ENCODE assay signal across 8 mouse cellular contexts in genomic region chr7:28945416-28946270, GRCm38 (mm10). TPM values are rescaled to one million over a fixed set of nuclear protein-coding genes. Genes with fewer than 3 reads are reported as not detected.
DNase-seq lines count a peak whose midpoint lies in the region; ATAC-seq lines count a peak whose summit lies in the region.

No protein-coding gene starts in this region.

- H3K36me3 ChIP-seq in megakaryocyte, embryonic 14.5 days (replicated peaks; ENCODE audit: low read length), result peaks cover 80% of the 10 kb centered on the region
- H3K36me3 ChIP-seq in limb, embryonic 12.5 days, result peaks cover 24% of the 10 kb centered on the region; the same call in 1 of the 2 replicates
- peaks cover 11% of the 10 kb centered on the region for H3K36me3 ChIP-seq in neural tube, embryonic 12.5 days

- no peaks in the 10 kb centered on the region for H3K27me3 ChIP-seq in megakaryocyte, embryonic 14.5 days (replicated peaks)
- H3K27me3 ChIP-seq in limb, embryonic 12.5 days, result no peaks in the 10 kb centered on the region
- H3K27me3 ChIP-seq in neural tube, embryonic 12.5 days (replicated peaks), result no peaks in the 10 kb centered on the region

- no peaks in the 10 kb centered on the region for H3K9me3 ChIP-seq in megakaryocyte, embryonic 14.5 days
- no peaks in the 10 kb centered on the region for H3K9me3 ChIP-seq in limb, embryonic 12.5 days
- H3K9me3 ChIP-seq in neural tube, embryonic 12.5 days, result no peaks in the 10 kb centered on the region

- intact Hi-C loops in left cerebral cortex, postnatal 14 days (cut with DNase I), result no loop called here

- H3K4me1 ChIP-seq in megakaryocyte, embryonic 14.5 days, result peaks cover 99% of the 10 kb centered on the region
- peaks cover 84% of the 10 kb centered on the region for H3K4me1 ChIP-seq in limb, embryonic 12.5 days (replicated peaks)
- H3K4me1 ChIP-seq in neural tube, embryonic 12.5 days, result peaks cover 29% of the 10 kb centered on the region

- WGBS in limb, embryonic 12.5 days, result 8% methylated on average over 10 of the region's 10 CpGs
- WGBS in neural tube, embryonic 12.5 days, result 43% methylated on average over 10 of the region's 10 CpGs

- peak overlapping the region; percentile 77 for H3K4me3 ChIP-seq in megakaryocyte, embryonic 14.5 days (replicated peaks)
- H3K4me3 ChIP-seq in limb, embryonic 12.5 days (replicated peaks), result 0 out of 2 replicates have a peak overlapping the region, but pooled peaks have one; percentile 6
- no peak overlapping the region for H3K4me3 ChIP-seq in neural tube, embryonic 12.5 days

- DNase-seq in forelimb bud, embryonic 11.5 days (ENCODE audit: low read depth, low spot score), result peak; percentile 55
- no peak for DNase-seq in left cerebral cortex, postnatal 14 days (ENCODE audit: low spot score in 2 of 2)
- no peak for DNase-seq in layer of hippocampus, adult 11-12 months (ENCODE audit: low spot score)

- H3K27ac ChIP-seq in limb, embryonic 12.5 days, result peak overlapping the region; percentile 97
- H3K27ac ChIP-seq in neural tube, embryonic 12.5 days, result peak overlapping the region; percentile 10; the same call in 1 of the 2 replicates

- H3K4me2 ChIP-seq in limb, embryonic 12.5 days, result peak overlapping the region; percentile 39
- 0 out of 2 replicates have a peak overlapping the region, but pooled peaks have one; percentile 5 for H3K4me2 ChIP-seq in neural tube, embryonic 12.5 days (replicated peaks)

- peak overlapping the region; percentile 13; the same call in 1 of the 2 replicates for H3K9ac ChIP-seq in limb, embryonic 12.5 days (replicated peaks)
- H3K9ac ChIP-seq in neural tube, embryonic 12.5 days, result 0 out of 2 replicates have a peak overlapping the region, but pooled peaks have one; percentile 5

- no peak for ATAC-seq in megakaryocyte, adult 5-6 weeks (ENCODE audit: poor library complexity, severe bottlenecking)
- peak; percentile 80 for ATAC-seq in limb, embryonic 12.5 days (ENCODE audit: insufficient number of reproducible peaks, insufficient read depth, low FRiP score, low TSS enrichment, low read depth)
- ATAC-seq in neural tube, embryonic 12.5 days (ENCODE audit: low FRiP score, low read depth), result no peak
- ATAC-seq in cerebellum, adult (ENCODE audit: insufficient number of reproducible peaks, low FRiP score, low TSS enrichment), result no peak

RNA-seq across cellular contexts. Expression of gene Actn4, which starts 16.5 kb away (rescaled TPM):
- 517 and 590 TPM in 2 replicates for polyA plus RNA-seq in megakaryocyte, embryonic 14.5 days (2012; ENCODE audit: insufficient read depth, low replicate concordance)
- total RNA-seq in megakaryocyte, adult 5-6 weeks (2015), result 82.5 and 87.8 TPM in 2 replicates
- total RNA-seq in megakaryocyte, adult 5-6 weeks (2017), result 44.7 and 55.1 TPM in 2 replicates
- 269 and 283 TPM in 2 replicates for polyA plus RNA-seq in limb, embryonic 12.5 days (2016; fragmentation: Nextera tagmentation; extraction: Ambion mirVana)
- 186 and 192 TPM in 2 replicates for polyA plus RNA-seq in neural tube, embryonic 12.5 days (2016; fragmentation: Nextera tagmentation; extraction: Ambion mirVana)
- 100 to 1,000 TPM; 177 to 205 TPM for total RNA-seq in left cerebral cortex, postnatal 14 days (2021)

RNA-seq across cellular contexts. Expression of gene Eif3k, which starts 36.0 kb away (rescaled TPM):
- polyA plus RNA-seq in megakaryocyte, embryonic 14.5 days (2012; ENCODE audit: insufficient read depth, low replicate concordance), result 143 and 185 TPM in 2 replicates
- 216 and 241 TPM in 2 replicates for total RNA-seq in megakaryocyte, adult 5-6 weeks (2015)
- total RNA-seq in megakaryocyte, adult 5-6 weeks (2017), result 340 and 348 TPM in 2 replicates
- polyA plus RNA-seq in limb, embryonic 12.5 days (2016; fragmentation: Nextera tagmentation; extraction: Ambion mirVana), result 438 and 440 TPM in 2 replicates
- polyA plus RNA-seq in neural tube, embryonic 12.5 days (2016; fragmentation: Nextera tagmentation; extraction: Ambion mirVana), result 327 and 336 TPM in 2 replicates
- 100 to 1,000 TPM; 163 to 174 TPM for total RNA-seq in left cerebral cortex, postnatal 14 days (2021)

RNA-seq across cellular contexts. Expression of gene Map4k1, which starts 36.2 kb away (rescaled TPM):
- polyA plus RNA-seq in megakaryocyte, embryonic 14.5 days (2012; ENCODE audit: insufficient read depth, low replicate concordance), result 270 and 353 TPM in 2 replicates
- total RNA-seq in megakaryocyte, adult 5-6 weeks (2015), result 53.8 and 54.4 TPM in 2 replicates
- total RNA-seq in megakaryocyte, adult 5-6 weeks (2017), result 44.2 and 60.4 TPM in 2 replicates
- 10.9 and 11.9 TPM in 2 replicates for polyA plus RNA-seq in limb, embryonic 12.5 days (2016; fragmentation: Nextera tagmentation; extraction: Ambion mirVana)
- 5.5 and 6.2 TPM in 2 replicates for polyA plus RNA-seq in neural tube, embryonic 12.5 days (2016; fragmentation: Nextera tagmentation; extraction: Ambion mirVana)
- 1 to 10 TPM; 2.0 to 3.7 TPM for total RNA-seq in left cerebral cortex, postnatal 14 days (2021)

Comparison
In these comparisons a context has a peak if more than half of its experiments do, and no peak if none do; other contexts are left out.
1. RNA of gene Map4k1, which starts 36.2 kb away (polyA plus RNA-seq): 270 to 353 TPM in megakaryocyte, embryonic 14.5 days; 10.9 to 11.9 TPM in limb, embryonic 12.5 days and 5.5 to 6.2 TPM in neural tube, embryonic 12.5 days; every median in the first group is over 10 times any median in the second.